Mouse (Mus musculus): Measurements from ENCODE around the gene Nmnat3.

- TF ChIP-seq EP300 (IDR thresholded peaks at IDR 0.05; ENCODE audit: low read depth) (no peak), CTCF (IDR thresholded peaks at IDR 0.05; ENCODE audit: low read depth) (no peak)
Measured at GRCm38 (mm10) chr9:98380593-98380992, 93.4 kb downstream of the Nmnat3 start.

Data from liver, postnatal 0 days (tissue).